Mouse (Mus musculus) stomach, postnatal 0 days (tissue): ENCODE results near the gene H2afy2.

ENCODE experiments used
- CTCF ChIP-seq: IDR thresholded peaks from 2 replicates; pipeline ENCODE4 v1.5.1; 2016; ENCODE audit warnings: antibody characterized with exemption, low read depth, mild to moderate bottlenecking, moderate library complexity
- EP300 ChIP-seq: optimal IDR thresholded peaks from 2 replicates; pipeline ENCODE3; 2016; ENCODE audit warnings: antibody characterized with exemption

- no peak for TF ChIP-seq CTCF
- TF ChIP-seq EP300, result no peak
Observed at GRCm38 (mm10) chr10:61758904-61759303, 25.0 kb downstream of the H2afy2 start.
